ENCODE assay signal across 12 mouse cellular contexts in genomic region chr5:127374251-127374650, GRCm38 (mm10).
A peak's percentile ranks its signal among the peaks of the same experiment; 100 is the strongest.
DNase-seq lines count a peak whose midpoint lies in the region; ATAC-seq lines count a peak whose summit lies in the region.
"Had no signal": no experiment of that assay in that cellular context is flagged by ENCODE, and none has a peak within 500 bp of the region (broad histone marks: within the 10 kb centered on the region; RNA-seq: fewer than 3 reads in every experiment).

No protein-coding gene starts in this region.

- no peaks in the 10 kb centered on the region for H3K27me3 ChIP-seq in limb, embryonic 15.5 days
- H3K27me3 ChIP-seq: neural tube, embryonic 15.5 days had no signal

- 38% methylated on average over 9 of the region's 9 CpGs for WGBS in limb, embryonic 15.5 days

- no peaks in the 10 kb centered on the region for H3K36me3 ChIP-seq in limb, embryonic 15.5 days
- H3K36me3 ChIP-seq: hindbrain, embryonic 13.5 days; neural tube, embryonic 15.5 days had no signal

- ATAC-seq in limb, embryonic 15.5 days (ENCODE audit: insufficient number of reproducible peaks, low FRiP score, low TSS enrichment, low read depth), result peak; percentile 67; the same call in 1 of the 2 replicates
- ATAC-seq: CD4-positive, CD25-positive, alpha-beta regulatory T cell, adult 4 months had no signal

- peak; percentile 55 for DNase-seq in gastrocnemius, adult 18-20 months (ENCODE audit: low spot score)
- no peak for DNase-seq in gastrocnemius, postnatal 4 days (ENCODE audit: low spot score in 2 of 2)
- DNase-seq in 3T3-L1 (ENCODE audit: low read depth, low spot score), result peak; percentile 2
- peak; percentile 52 for DNase-seq in gastrocnemius, postnatal 25 days
- no peak for DNase-seq in cerebellum, adult 9-10 months
- DNase-seq in retina, postnatal 1 day, result no peak
- DNase-seq in urinary bladder, postnatal 10 days (ENCODE audit: low spot score), result no peak

- no peak overlapping the region for H3K4me3 ChIP-seq in limb, embryonic 15.5 days
- H3K4me3 ChIP-seq: hindbrain, embryonic 13.5 days; midbrain, embryonic 10.5 days; neural tube, embryonic 15.5 days had no signal

- H3K4me1 ChIP-seq in limb, embryonic 15.5 days, result peaks cover 25% of the 10 kb centered on the region

- H3K4me2 ChIP-seq in limb, embryonic 15.5 days, result no peak overlapping the region
- H3K4me2 ChIP-seq: hindbrain, embryonic 13.5 days; neural tube, embryonic 15.5 days had no signal

- no peaks in the 10 kb centered on the region for H3K9me3 ChIP-seq in limb, embryonic 15.5 days
- H3K9me3 ChIP-seq: hindbrain, embryonic 13.5 days; midbrain, embryonic 10.5 days; neural tube, embryonic 15.5 days had no signal

- no peak overlapping the region for H3K9ac ChIP-seq in limb, embryonic 15.5 days
- H3K9ac ChIP-seq: hindbrain, embryonic 13.5 days; neural tube, embryonic 15.5 days had no signal

- H3K27ac ChIP-seq in limb, embryonic 15.5 days, result no peak overlapping the region
- H3K27ac ChIP-seq: hindbrain, embryonic 13.5 days; midbrain, embryonic 10.5 days; neural tube, embryonic 15.5 days had no signal

Comparison
In these comparisons a context has a peak if more than half of its experiments do, and no peak if none do; other contexts are left out.
1. DNase-seq: peak in gastrocnemius, adult 18-20 months (single experiment), 3T3-L1 (single experiment) and gastrocnemius, postnatal 25 days (single experiment); none in gastrocnemius, postnatal 4 days (0 of 2), cerebellum, adult 9-10 months (single experiment), retina, postnatal 1 day (single experiment) and urinary bladder, postnatal 10 days (single experiment).